Mouse (Mus musculus) heart, postnatal 0 days (tissue): Measurements from ENCODE around the gene Lrp8.

ENCODE experiments used
- CTCF ChIP-seq: IDR thresholded peaks from 2 replicates; pipeline ENCODE4 v1.5.1; 2016; ENCODE audit warnings: antibody characterized with exemption, control low read depth, low read depth
- EP300 ChIP-seq: IDR thresholded peaks from 2 replicates; pipeline ENCODE4 v1.6.1; 2016; ENCODE audit warnings: antibody characterized with exemption, low read depth

DNA sequence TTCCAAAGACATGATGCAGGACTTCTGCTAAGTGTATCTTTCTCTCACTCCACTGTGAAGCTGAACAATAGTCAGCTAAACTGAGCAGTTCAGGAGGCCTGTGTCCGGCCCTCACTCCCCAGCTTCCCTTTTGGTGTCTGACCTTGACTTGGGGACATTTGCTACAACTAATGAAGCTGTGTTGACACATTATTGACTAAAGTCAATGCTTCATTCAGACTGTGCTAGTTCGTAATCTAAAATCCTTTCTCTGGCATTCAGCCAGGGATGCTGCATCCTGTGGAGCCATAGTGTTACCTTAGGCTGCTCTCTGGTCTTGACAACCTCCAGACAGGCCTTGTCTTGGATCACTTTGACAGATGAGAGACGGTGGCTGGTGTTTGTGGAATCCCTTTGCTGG, 39.1 kb upstream of the Lrp8 start:
- TF ChIP-seq CTCF (no peak), EP300 (no peak)
